Mouse (Mus musculus) spleen, postnatal 14 days (tissue): Measurements from ENCODE around the gene Snx1.

ENCODE experiments used
- DNase-seq, 2 experiments: peaks; one replicate each; pipeline ENCODE4 v3.0.0; 2021 to 2022; ENCODE audit warnings: low spot score in 2 of 2

Snx1 gene

DNA sequence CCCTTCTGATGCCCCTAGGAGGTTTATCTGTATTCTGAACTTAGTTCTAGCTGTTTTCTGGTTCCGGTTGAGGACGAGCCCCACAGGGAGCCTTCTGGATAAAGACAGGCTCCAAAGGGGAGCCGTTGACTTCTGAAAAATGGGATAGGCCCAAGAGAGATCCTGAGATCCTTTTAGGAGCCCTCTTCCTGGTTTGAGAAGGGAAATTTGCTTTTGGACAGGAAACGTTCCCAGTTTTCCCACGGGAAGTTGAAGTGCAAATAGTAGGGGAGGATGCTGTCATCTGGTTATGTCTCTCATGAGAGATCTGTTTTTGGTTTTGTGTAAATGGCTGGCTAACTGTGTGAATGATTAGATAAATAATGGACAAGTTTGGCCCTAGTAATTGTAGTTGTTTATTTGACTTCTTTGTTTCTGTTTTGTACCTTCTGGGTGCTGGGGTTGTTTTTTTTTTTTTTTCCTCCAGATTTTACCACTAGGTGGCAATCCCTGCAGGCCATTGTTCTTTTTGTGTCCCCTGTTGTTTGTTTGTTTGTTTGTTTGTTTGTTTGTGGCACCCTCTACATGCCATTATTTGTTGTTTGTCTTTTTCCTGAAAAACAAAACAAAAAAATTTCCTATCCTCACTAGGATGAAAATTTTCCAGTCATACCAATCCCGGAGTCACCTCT, 76.3 kb downstream of the Snx1 start:
- DNase-seq: no peak

DNA sequence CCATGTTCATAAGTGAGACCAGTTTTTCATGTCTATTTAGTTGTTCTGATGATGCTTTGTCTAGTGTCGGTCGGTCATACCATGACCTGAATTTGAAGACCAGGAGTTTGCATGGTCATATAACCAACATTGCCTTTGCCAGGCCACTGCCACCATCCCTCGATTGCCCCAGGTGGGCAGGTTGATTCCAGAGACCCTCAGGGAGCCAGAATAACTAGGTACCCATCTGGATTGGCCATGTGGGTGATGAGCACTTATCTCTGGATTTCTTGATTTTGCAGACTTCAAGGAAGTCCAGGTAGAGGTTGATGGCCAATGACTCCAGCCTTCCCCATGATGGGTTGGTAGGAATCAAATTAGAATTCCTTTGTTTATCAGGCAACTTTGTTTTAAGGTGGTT, 83.1 kb downstream of the Snx1 start:
- DNase-seq: no peak

DNA sequence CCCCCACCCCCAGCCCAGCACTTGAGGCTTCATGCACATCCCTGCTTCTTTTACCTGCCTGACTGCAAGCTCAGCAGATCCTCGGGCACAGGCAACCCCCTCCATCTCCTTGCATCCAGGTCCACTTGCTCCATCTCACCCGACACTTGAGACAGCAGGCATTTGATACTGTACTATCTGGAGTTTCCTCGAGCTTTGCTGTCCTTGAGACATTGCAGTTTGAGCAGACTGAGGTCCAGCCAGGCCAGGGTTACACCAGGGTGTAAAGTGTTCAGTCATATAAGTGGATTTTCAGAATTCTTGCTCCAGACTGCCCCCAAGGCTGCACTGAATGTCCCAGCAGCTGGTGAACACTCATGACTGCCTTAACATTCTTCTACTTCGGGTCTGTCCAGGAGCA, 84.1 kb downstream of the Snx1 start:
- no peak for DNase-seq

DNA sequence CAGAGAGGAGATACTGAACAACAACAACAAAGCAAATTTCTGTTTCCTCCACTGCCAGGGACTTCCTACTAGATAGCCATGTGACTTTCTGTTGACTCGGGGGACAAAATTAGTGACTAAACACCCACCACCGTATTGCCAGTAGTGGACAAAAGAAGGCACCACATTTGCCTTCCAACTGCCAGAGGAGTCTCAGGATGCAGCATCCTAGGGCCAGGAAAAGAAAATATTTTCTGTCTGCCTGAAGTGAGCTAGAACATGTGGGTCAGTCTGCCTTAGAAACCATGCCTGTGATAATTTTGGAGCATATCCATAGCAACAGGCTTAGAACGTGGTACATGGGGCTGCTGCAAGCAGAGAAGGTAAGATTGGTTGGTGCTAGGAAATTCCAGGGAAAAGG, 85.6 kb downstream of the Snx1 start:
- DNase-seq: no peak

DNA sequence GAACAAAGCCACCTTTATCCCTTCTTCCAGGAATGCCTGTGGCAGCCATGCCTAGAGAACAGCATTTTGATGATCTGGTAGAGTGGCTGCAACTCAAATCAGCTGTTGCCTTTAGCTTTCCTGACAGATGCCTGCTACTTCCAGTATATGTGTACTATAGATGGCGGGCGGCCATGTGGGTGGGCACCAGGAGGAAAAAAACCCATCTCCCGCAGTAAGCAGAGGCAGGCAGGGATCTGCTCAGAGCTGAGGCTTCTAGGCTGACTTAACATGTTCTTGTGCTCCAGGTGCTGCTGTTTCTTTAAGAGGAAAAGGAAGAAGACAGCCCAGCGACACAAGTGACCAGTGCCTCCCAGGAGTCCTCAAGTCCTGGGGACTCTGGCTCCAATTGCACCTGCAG, 87.1 kb downstream of the Snx1 start:
- DNase-seq: no peak

DNA sequence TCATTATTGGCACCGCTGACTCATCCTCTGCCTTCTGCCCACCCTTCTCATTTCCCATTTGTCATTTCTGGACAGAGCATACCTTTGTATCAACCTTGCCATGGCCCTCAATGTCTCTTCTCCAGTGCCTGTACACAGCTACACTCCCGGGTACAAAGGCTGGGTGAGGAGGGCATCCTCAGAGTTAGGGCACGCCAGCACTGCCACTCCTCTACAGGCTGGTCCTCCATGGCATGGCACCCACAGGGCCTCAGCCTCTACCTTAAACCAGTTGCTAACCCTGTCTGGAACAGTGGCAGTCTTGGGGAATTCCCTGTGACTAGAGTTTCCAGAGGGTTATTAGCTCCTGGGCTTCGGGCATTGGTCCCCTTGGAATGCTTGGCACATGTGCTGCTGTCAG, 87.8 kb downstream of the Snx1 start:
- no peak for DNase-seq
